Mouse (Mus musculus) ovary, postnatal 14 days (tissue): ENCODE data around the gene Slc9a9.

Experiments
- DNase-seq: peaks from one replicate; pipeline ENCODE4 v3.0.0; 2022; ENCODE audit warnings: low spot score

Slc9a9 gene

DNA sequence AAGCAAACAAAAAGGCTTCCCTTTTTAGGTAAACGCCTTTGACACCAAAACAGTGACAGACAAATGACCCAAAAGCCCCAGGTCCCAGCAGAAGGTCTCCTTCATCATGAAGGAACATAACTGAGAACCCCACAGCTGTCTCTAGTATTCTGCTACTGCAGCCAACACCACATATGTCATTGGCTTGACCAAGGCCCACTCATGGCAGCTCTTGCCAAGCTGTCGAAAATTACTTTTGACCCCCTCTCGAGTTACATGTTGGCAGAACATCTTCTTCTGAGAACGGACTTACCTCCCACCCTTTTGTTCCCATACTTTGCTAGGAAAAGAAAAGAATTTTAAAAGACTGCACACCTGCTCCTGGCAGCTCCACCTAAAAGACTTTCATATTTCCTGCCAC lies 488.2 kb downstream of the Slc9a9 start:
- DNase-seq = no peak

GRCm38 (mm10) chr9:95158916-95159315 lies 489.2 kb downstream of the Slc9a9 start:
- DNase-seq = no peak

DNA sequence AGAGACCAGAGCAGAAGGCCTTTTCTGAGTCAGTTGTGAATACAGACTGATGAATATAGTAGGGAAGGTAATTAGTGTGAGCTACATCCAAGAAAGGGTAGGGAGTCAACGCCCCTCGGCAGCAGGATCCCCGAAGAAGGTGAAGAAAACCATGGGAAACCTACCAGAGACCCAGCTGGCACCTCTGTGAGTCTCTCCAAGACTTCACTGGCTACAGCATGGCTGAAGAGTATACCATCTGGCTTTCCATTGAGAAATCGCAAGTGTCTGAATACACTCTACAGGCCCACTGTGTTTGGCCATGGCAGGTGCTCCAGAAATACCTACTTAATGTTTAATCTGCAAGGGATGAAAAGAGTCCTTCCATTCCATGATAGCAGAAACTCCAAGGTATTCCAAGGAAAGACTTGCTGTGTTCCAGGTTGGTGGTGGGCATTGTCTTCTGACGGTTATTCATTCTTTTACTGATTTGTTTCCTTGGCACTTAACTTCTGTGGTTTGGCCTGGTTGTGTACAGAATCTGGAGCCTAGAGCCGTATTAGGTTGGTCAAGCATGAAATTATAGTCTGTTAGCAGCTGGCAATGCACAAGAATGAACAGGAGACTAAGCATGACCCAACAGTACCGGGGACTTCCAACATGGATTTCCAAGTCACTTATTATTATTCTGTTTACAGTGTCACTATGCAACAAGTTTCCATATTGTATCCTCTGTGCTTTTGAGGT lies 491.0 kb downstream of the Slc9a9 start:
- DNase-seq = no peak

- DNase-seq = no peak
Observed at GRCm38 (mm10) chr9:95161699-95162098, 492.0 kb downstream of the Slc9a9 start.

DNA sequence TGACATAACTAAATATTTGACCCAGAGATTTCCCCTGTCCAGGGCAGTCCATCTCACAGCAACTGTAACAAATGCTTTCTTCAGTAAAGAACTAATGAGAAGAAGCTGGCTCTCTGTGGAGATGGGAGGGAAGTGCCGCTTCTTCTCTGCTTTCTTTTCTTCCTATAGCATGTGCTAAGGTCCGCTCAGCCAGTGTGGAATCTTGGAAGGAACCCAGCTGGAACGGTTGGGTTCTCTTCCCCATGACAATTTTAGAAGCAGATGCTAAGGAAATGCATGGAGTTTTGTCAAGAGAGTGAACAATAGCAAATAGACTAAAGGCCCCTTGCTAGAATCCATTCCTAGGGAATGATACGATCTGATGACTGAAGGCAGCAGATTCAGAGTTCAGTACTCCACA lies 496.5 kb downstream of the Slc9a9 start:
- no peak for DNase-seq

GRCm38 (mm10) chr9:95167806-95168205 lies 498.1 kb downstream of the Slc9a9 start:
- no peak for DNase-seq

DNA sequence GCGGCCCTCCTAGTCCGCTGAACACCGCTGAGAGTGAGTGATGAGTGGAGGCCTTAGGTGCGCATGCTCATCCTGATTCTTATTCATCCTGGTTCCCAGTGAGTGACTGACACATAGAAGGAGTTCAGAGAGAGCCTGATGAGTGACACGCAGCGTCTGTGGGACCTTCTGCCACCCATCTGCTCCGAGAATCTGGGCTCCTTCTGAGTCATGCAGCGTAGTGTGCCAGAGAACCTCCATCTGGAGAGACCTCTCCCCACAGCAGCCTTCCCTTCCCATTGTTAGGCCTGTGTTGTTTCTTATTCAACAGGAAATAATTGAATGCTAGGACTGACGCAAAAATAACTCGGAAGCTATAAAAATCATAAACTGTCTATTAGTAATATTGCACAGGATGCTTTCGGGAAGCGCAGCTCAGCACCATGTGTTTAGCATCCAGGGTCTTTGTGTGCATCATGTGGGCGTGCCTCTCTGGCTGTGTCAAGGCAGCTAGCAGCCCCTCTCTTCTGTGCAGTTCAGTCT lies 498.8 kb downstream of the Slc9a9 start:
- DNase-seq = no peak

DNA sequence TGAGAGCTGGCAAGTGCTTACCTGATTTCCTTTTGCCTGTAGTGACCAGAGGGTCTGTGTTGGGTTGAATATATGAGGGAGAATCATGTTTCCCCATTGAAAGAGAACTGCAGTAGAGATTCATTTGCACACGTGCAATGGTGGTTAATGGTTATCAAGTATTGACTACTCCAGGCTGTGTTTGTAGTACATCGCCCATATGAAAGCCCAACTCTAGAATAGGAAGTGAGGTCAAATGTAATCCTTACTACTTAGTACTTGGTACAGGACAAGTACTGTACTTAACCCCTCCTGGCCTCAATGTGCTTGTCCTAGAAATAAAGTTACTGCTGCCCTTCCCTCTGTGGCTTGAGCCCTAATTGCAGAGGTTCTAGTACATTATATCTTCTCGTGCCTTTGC lies 508.5 kb downstream of the Slc9a9 start:
- DNase-seq = no peak

DNA sequence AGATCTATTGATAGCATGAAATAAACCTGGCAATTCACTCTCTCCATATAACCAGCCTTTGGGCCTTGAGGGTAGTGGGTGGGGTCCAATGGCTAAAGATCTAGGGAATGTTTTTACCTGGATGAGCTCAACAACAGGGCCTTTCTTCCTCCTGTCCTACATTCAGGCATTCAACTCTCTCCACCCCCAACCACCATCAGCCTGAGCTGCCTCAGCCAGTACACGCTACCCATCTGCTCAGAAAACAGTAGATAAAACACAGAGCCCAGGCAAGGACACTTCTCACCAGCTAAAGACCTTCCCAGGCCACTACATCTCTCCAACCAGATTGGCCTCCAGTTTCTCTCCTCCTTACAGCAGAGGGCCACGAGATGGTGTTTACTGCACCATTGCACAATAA lies 510.3 kb downstream of the Slc9a9 start:
- DNase-seq = no peak

- no peak for DNase-seq
Observed at GRCm38 (mm10) chr9:95180569-95180968, 510.9 kb downstream of the Slc9a9 start.

DNA sequence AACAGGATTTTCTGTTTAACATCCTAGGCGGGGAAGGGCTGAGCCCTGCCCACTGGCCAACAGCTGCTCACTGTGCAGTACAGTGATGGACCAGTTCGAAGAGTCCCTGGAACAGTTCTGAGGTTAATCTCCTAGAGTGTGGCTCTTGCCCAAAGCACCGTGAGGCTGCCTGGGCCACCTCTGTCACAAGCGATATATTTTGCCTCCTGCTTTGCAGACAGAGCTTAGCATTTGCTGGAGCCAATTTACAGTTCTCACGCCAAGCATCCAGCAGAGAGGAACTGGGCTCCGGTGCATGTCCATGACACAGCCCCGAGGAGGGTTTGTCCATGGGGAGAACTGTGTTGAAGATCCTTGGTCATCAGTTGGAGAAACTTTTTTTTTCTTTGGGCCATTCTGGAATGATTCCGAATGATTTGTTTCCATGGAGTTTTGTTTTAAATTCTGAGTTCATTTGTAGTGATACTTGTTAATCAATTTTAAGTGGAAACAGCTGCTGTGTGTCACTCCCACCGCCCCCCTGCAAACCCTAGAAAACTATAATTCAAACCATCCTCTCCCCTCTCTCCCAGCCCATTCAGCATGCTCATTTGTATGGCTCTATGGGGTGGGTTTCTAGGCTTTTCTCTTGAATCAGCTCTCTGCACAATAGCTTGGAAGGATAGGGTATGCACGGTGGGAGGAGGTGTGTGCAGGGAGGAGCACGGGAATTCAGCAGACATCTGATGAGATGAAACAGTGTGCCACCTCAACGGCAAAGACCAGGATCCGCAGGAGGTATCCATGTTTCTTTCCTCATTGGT lies 511.7 kb downstream of the Slc9a9 start:
- DNase-seq = no peak

- no peak for DNase-seq
Observed at GRCm38 (mm10) chr9:95182272-95182671, 512.6 kb downstream of the Slc9a9 start.

DNA sequence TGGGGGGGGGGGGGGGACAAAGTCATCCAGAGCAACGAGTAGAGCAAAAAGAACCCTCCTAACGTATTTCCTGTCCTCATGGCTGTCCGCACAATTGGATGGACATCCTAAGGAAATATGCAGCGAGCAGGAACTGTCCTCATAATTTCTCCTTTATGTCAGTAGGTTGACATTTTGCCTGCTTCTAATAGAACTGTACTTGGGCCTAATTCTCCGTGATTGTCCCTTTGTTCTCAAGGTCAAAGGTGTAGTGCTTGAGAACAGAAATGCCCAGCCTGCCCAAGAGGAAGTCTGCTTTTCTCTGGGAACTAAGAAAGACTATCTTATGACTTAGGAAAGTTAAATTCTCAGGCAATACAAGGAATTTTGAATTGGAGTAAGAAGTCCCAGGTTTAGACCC lies 514.7 kb downstream of the Slc9a9 start:
- no peak for DNase-seq

DNA sequence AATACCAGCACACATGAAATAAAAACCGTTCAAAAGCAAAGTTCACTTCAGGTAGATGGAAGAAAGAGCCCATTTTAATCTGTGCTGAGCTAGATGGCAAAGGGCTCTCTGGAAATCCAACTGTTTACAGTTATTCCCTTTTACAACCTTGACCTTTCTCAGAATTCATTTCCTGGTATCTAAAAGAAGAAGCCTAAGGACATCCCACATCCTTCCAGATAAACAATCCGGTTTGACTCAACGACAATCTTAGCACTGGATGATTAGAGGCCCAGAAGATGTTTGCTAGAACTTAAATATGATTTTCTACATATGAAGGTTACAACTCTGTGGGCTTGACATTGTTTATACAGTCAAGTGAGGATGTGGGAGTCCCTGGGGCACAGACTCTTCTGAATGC lies 516.1 kb downstream of the Slc9a9 start:
- no peak for DNase-seq

DNA sequence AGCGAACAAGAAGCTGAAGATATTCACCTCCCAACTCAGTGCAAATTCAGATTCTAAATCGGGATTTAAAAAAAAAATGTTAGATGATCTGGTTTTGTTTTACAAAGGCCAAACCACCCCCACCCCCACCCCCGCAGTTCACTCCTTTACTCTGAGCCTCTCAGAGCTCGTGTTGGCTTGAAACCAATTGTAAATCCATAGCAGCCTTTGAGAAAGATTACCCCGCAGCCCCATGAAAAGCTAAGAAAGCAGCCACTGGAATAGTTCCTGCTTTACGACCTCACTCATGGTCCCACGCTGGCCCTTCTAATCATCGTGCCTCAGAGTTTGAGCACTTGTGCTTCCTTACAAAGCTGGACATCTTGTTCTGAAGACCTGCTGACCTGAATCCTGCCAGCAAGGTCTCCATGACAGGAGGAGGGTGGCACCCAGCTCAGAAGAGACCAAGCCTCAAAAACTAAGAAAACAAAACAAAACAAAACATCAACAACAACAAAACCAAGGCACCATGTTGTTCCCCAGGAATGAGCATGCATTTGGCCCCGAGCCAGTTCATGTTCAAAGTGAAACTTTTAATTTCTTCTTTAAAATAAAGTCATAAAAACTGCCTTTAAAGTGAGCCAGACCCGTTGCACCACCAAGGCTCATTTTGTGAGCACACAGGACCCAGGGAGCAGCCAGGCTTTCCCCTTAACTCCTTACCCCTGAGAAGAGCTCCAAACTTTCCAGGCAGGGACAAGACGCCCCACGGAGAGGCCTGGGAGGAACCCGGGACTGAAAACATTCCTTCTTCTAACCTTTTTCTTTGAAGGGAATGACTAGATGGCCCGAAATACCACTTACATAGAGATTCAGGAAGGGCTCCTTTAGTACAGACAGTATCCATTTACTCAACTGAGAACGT lies 516.9 kb downstream of the Slc9a9 start:
- DNase-seq = no peak

- no peak for DNase-seq
Observed at GRCm38 (mm10) chr9:95188362-95189217, 518.9 kb downstream of the Slc9a9 start.

GRCm38 (mm10) chr9:95189218-95189605 lies 519.5 kb downstream of the Slc9a9 start:
- no peak for DNase-seq

DNA sequence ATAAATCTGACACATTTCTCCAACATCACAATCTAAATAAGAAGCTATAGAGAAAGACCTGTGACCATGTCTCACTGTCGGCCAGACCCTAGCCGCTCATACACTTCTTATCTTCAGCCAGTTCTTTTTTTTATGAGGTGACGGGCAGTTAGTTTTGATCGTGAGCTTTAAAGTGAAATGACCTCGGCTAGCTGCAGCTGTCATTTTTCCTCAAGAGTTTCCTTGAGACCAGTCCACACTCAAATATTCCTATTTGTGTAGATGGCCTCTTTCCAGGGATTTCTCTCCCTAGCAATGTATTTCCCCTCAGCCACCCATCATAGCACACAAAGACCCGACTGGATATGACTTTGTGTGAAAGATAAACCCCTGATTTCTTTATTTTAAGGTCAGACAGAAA lies 521.7 kb downstream of the Slc9a9 start:
- DNase-seq = no peak

DNA sequence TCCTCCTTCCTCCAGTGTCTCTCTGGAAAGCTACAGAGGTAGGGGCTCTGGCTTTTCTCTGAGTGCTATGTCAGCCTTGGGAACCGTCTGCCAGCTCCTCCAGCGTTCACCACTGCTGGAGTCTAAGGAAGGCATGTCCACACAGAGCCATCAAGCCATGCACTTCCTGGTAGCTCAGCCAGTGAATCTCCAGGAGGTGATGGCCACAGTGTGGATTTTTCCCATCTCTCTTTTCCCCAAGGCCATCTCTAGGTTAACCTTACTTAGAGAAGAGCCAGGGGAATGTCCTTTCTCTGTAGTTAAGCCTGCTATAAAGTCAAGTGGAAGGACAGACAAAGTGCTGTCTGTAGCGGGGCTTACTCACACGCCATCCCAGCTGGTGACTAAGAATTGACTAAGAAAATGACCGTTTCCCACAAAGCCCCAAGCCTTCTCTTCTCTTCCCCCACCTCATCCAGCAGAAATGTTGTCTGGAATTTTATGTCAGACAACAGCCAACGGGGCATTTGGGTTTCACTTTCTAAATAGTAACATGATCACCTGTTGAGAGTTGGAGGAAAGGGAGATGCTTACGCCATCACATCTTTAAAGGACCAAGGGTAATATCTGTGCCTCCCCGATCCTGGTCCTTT lies 523.3 kb downstream of the Slc9a9 start:
- no peak for DNase-seq

DNA sequence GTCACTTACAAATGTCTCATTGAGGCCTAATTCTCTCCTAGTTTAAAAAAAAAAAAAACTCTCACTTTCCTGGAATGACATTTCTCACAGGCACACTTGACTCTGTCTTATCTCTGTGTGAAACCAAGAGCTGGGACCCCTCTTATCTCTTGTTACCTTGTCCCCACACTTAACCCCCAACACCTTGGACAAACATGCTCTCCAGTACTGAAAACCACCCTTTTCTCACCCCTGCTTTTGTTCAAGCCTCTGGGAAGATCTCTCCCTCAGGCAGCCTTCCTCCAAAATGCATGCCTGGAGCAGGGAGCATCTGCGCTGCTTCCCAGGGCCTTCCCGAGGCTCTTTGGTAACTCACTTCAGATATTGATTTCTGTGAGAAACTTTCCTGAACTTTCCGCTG lies 524.0 kb downstream of the Slc9a9 start:
- DNase-seq = no peak

DNA sequence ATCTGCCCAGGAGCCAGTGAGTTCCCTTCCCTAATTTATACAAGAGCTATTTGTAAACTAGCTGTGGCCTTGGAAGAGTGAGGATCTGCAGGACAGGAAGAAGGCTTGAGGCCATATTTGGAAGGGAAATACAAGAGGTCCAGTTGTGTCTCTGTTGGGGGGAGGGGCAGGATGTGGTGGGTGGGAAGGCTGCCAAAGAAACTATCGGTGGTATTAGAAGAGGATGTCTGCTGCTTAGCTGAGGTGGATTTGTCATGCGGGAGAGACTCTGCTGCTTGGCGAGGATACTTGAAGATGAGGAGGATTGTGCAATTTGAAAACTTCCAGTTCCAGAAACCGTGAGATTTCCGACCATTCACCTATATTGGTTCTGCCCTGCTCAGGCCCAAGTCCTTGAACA lies 524.4 kb downstream of the Slc9a9 start:
- no peak for DNase-seq
